Mouse (Mus musculus) CH12.LX (cell line): Measurements from ENCODE around the gene Helb. TPM values are rescaled to one million over a fixed set of nuclear protein-coding genes. Genes with fewer than 3 reads are reported as not detected.

ENCODE experiments used
- DNase-seq: peaks from one replicate; pipeline ENCODE4 v3.0.0-alpha.2; 2013; ENCODE audit errors: extremely low read depth
- H3K27ac ChIP-seq: 2 replicates; pipeline ENCODE4 v1.5.1; 2012; ENCODE audit warnings: low read depth, mild to moderate bottlenecking, control low read depth, moderate library complexity; ENCODE audit not compliant: insufficient read depth
- H3K27me3 ChIP-seq: replicated peaks from 2 replicates; pipeline ENCODE3; 2012; ENCODE audit warnings: inconsistent platforms
- H3K36me3 ChIP-seq, 2 experiments: replicated peaks in 1 of 2; 2 replicates each; pipeline versions ENCODE3 to v1.6.1; 2012; ENCODE audit warnings: inconsistent platforms in 1 of 2, low read length in 1 of 2, mild to moderate bottlenecking in 1 of 2, mixed read lengths in 1 of 2, moderate library complexity in 1 of 2; ENCODE audit not compliant: control insufficient read depth in 1 of 2, insufficient read depth in 1 of 2
- H3K4me1 ChIP-seq, 2 experiments: 2 replicates each; pipeline ENCODE4 v1.6.1; 2012; ENCODE audit warnings: inconsistent platforms in 1 of 2, moderate library complexity in 1 of 2; ENCODE audit not compliant: insufficient read depth in 2 of 2, control insufficient read depth in 1 of 2
- H3K4me2 ChIP-seq: 2 replicates; pipeline ENCODE4 v1.6.1; 2012; ENCODE audit warnings: low read depth, mild to moderate bottlenecking, control low read depth; ENCODE audit not compliant: poor library complexity, insufficient read depth, severe bottlenecking
- H3K4me3 ChIP-seq, 3 experiments: fragments of 150-350 bp in 1 of 3; sonication (generic) in 1 of 3; replicated peaks in 1 of 3; 2 replicates each; pipeline versions ENCODE3 to v1.5.1; 2011 to 2012; ENCODE audit warnings: low read depth in 2 of 3, low read length in 2 of 3, mild to moderate bottlenecking in 2 of 3, moderate library complexity in 2 of 3, control low read depth in 1 of 3, improper control_type of control experiment in 1 of 3, inconsistent platforms in 1 of 3, mixed read lengths in 1 of 3; ENCODE audit not compliant: poor library complexity in 1 of 3
- H3K79me2 ChIP-seq: replicated peaks from 2 replicates; pipeline ENCODE4 v1.6.1; 2012; ENCODE audit warnings: mild to moderate bottlenecking, moderate library complexity; ENCODE audit not compliant: control insufficient read depth, poor library complexity, insufficient read depth, severe bottlenecking; ENCODE audit errors: extremely low read depth
- H3K9ac ChIP-seq: 2 replicates; pipeline ENCODE4 v1.6.1; 2012; ENCODE audit warnings: low read depth, mild to moderate bottlenecking, control low read depth, moderate library complexity; ENCODE audit not compliant: insufficient read depth
- H3K9me3 ChIP-seq: replicated peaks from 2 replicates; pipeline ENCODE3; 2012; ENCODE audit warnings: low read length, inconsistent platforms, mixed read lengths
- CHD1 ChIP-seq: IDR thresholded peaks from 2 replicates; pipeline ENCODE4 v1.6.1; 2012; ENCODE audit warnings: low read depth, low read length, improper control_type of control experiment, inconsistent platforms
- CTCF ChIP-seq, 2 experiments: IDR thresholded peaks in 1 of 2; conservative IDR thresholded peaks in 1 of 2; 2 replicates each; pipeline ENCODE4 v1.5.1; 2011 to 2012; ENCODE audit warnings: low read depth in 2 of 2, low read length in 2 of 2, improper control_type of control experiment in 1 of 2, inconsistent platforms in 1 of 2, mild to moderate bottlenecking in 1 of 2, moderate library complexity in 1 of 2
- ETS1 ChIP-seq: conservative IDR thresholded peaks from 2 replicates; pipeline ENCODE4 v1.6.1; 2012; ENCODE audit warnings: low read depth, mild to moderate bottlenecking, inconsistent platforms, low read length, improper control_type of control experiment, moderate library complexity
- GABPA ChIP-seq: IDR thresholded peaks from 2 replicates; pipeline ENCODE4 v1.6.1; 2012; ENCODE audit warnings: low read depth, low read length, improper control_type of control experiment, inconsistent platforms; ENCODE audit not compliant: insufficient replicate concordance
- JUN ChIP-seq: IDR thresholded peaks from 2 replicates; pipeline ENCODE4 v1.6.1; 2011; ENCODE audit warnings: low read depth, mild to moderate bottlenecking, low read length, improper control_type of control experiment, moderate library complexity; ENCODE audit not compliant: insufficient read depth
- JUND ChIP-seq: conservative IDR thresholded peaks from 2 replicates; pipeline ENCODE4 v1.6.1; 2011; ENCODE audit warnings: low read depth, low read length, improper control_type of control experiment
- MAX ChIP-seq: IDR thresholded peaks from 2 replicates; pipeline ENCODE4 v1.6.1; 2011; ENCODE audit warnings: low read length, improper control_type of control experiment
- MYC ChIP-seq: IDR thresholded peaks from 2 replicates; pipeline ENCODE4 v1.6.1; 2011; ENCODE audit warnings: low read depth, mild to moderate bottlenecking, improper control_type of control experiment, low read length
- NELFE ChIP-seq: IDR thresholded peaks from 2 replicates; pipeline ENCODE4 v1.6.1; 2011; ENCODE audit warnings: low read depth, low read length, improper control_type of control experiment
- POLR2AphosphoS2 ChIP-seq: IDR thresholded peaks from 2 replicates; pipeline ENCODE4 v1.6.1; 2011; ENCODE audit warnings: low read depth, low read length, improper control_type of control experiment
- RAD21 ChIP-seq: IDR thresholded peaks from 2 replicates; pipeline ENCODE4 v1.6.1; 2011; ENCODE audit warnings: low read depth, mild to moderate bottlenecking, low read length, improper control_type of control experiment, moderate library complexity
- SMC3 ChIP-seq: IDR thresholded peaks from 2 replicates; pipeline ENCODE4 v1.6.1; 2011; ENCODE audit warnings: low read depth, low read length, improper control_type of control experiment
- ZNF384 ChIP-seq: IDR thresholded peaks from 2 replicates; pipeline ENCODE4 v1.6.1; 2012; ENCODE audit warnings: low read depth, low read length, improper control_type of control experiment, inconsistent platforms
- dilution Hi-C: fragments of 300-500 bp; cut with MboI; formaldehyde crosslinking; loops from 2 replicates; pipeline ENCODE4 v1.14.3; 2020; ENCODE audit warnings: low sequenced_read_pairs; ENCODE audit not compliant: extremely low pct_unique_long_range_greater_than_20kb, extremely low pct_ligation_motif_present
- in situ Hi-C: fragments of 300-500 bp; cut with MboI; formaldehyde crosslinking; loops from 3 replicates; pipeline ENCODE4 v1.14.3; 2019; ENCODE audit warnings: low sequenced_read_pairs, low pct_ligation_motif_present, low pct_unique_long_range_greater_than_20kb, mixed read lengths
- polyA plus RNA-seq: library from polyadenylated mRNA; unstranded; fragments of >175 nt; gene quantifications from 2 replicates; pipeline ENCODE4 v1.2.1, GENCODE M21; 2012; ENCODE audit warnings: low read depth; ENCODE audit not compliant: insufficient read length
- total RNA-seq, 2 experiments: library from RNA; depleted of rRNA; stranded (reverse); fragments of 300-350 nt in 1 of 2; fragments of >200 nt in 1 of 2; gene quantifications; 2 replicates each; pipeline ENCODE4 v1.2.3; 2012 to 2014

Gene Helb
- total and polyA plus RNA-seq, 3 experiments: 15.6 to 22.0 (median 16.4) TPM

DNA sequence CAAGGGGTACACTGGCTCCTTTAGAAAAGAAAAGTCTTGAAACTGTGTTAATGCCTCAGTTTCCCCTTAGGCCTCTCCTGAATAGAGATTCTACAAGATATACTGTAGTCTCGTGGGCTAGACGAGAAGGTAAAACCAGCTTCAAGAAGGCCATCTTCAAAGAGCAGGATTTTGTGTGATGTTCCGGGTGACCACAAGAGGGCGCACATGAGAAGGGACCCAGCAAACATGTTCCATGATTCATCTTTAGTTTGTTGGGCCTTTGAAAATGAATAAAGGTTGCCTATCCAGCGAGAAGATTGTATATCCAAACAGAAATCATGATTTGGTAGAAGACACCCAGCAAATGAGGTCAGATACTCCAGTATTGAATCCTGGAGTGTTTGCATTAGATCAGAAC, 48.4 kb downstream of the Helb start:
- H3K27ac ChIP-seq: no peak overlapping the region
- no peaks in the 10 kb centered on the region for H3K27me3 ChIP-seq
- no peaks in the 10 kb centered on the region for H3K79me2 ChIP-seq
- DNase-seq: peak; percentile 65
- peaks cover 3% of the 10 kb centered on the region for H3K9me3 ChIP-seq
- H3K36me3 ChIP-seq: no peaks in the 10 kb centered on the region
- in situ Hi-C loops: no loop called here
- no peak overlapping the region for H3K4me3 ChIP-seq
- TF ChIP-seq CTCF (conservative IDR thresholded peaks at IDR 0.05 in 1 of 2, IDR thresholded peaks at IDR 0.05 in 1 of 2; ENCODE audit: low read depth in 2 of 2, low read length in 2 of 2): peak; percentile 79 to 90
- no peak for TF ChIP-seq JUN
- peak; percentile 80 for TF ChIP-seq SMC3
- TF ChIP-seq RAD21: peak; percentile 61
- TF ChIP-seq MYC: no peak
- TF ChIP-seq JUND: no peak
- no peak for TF ChIP-seq CHD1
- no peak for TF ChIP-seq MAX
- TF ChIP-seq, all 38 proteins: peak for 3
- Histone ChIP-seq H3K4me1 (peaks cover 10 to 28% of the 10 kb centered on the region in 2 experiments), H3K4me2 (no peak overlapping the region), H3K9ac (no peak overlapping the region)
- dilution Hi-C loops: no loop called here

DNA sequence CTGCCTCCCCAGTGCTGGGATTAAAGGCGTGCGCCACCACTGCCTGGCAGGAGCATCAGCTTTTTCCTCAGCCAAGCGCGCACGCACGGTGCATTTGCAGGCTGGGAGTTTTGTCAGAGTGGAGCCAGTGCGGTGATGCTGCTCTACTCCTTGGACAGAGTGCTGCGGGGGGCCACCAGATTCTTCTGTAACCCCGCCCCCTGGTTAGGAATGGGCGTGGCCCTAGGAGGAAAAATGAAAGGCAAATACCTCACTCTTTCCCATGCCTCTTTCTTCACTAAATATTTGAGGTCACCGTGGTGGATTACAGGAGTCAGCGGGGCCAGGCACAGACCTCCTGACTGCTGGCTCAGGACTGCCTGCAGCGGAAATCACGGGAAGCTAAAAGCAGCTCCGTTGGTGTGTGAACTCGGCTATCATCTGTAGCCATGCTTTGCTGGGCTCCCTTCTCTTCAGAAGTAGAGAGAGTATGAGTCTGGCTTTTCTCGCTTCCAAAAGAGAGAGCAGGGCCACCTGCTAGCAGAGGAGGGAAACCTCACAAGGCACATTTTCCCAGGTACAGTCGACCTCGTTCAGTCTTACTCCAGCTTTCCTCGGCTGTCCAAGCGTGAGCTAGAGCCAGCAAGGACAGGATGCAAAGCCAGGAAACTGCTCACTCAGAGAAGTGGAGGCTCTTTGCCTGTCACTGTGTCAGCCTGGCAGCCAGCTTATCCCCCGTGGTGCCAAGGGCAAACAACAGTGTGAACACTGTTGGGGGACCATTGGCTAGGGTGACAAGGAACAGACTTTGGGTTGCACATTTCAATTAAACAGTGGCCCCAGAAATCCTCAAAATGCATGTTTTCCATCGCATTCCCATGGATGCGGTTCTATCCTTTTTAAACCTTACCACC, 51.3 kb downstream of the Helb start:
- H3K4me1 ChIP-seq: peaks cover 5 to 22% of the 10 kb centered on the region in 2 experiments
- H3K9ac ChIP-seq: no peak overlapping the region
- peak overlapping the region; percentile 6; the same call in 1 of the 2 replicates for H3K4me2 ChIP-seq
- no peak overlapping the region for H3K27ac ChIP-seq
- H3K4me3 ChIP-seq: peak overlapping the region; percentile 7 to 16 (median 11)
- H3K27me3 ChIP-seq: no peaks in the 10 kb centered on the region
- in situ Hi-C loops: no loop called here
- H3K9me3 ChIP-seq: no peaks in the 10 kb centered on the region
- H3K79me2 ChIP-seq: no peaks in the 10 kb centered on the region
- peak; percentile 19 for DNase-seq
- TF ChIP-seq NELFE: 0 out of 2 replicates have a peak, but pooled peaks have one; percentile 27
- TF ChIP-seq ETS1: no peak
- TF ChIP-seq GABPA: no peak
- H3K36me3 ChIP-seq: no peaks in the 10 kb centered on the region
- dilution Hi-C loops: no loop called here

DNA sequence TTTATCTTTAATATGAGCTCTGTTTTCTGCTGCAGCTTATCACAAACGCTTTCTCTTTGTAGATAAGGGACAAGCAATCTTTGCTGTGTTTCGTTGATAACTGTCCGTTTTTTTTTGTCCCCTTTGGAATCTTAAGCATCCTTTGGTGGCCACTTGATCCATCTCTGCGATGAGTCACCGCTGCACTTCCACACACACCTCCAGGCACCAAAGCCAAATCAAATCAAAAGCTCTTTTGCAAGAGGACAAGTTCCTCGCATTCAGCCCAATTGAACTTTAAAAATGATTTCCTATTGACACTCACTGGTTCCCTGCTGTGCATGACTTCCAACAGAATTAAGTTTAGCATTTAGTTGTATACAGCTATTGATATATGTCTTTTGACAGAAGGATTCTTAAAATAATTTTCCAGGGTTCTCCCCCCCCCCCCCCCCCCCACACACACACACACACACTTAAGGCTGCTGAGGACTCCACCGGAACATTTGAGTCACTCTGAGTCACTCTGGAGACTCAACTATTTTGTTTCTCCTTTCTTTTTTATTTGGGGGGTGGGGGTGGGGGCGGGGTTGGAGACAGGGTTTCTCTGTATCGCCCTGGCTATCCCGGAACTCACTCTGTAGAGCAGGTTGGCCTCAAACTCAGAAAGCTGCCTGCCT, 52.1 kb downstream of the Helb start:
- H3K9me3 ChIP-seq: no peaks in the 10 kb centered on the region

More for the DNA sequence above, 52.1 kb downstream of the Helb start:
- dilution Hi-C loops: no loop called here
- no peak overlapping the region for H3K9ac ChIP-seq
- H3K4me2 ChIP-seq: 0 out of 2 replicates have a peak overlapping the region, but pooled peaks have one; percentile 6
- no peak overlapping the region for H3K27ac ChIP-seq
- no peak for TF ChIP-seq POLR2AphosphoS2
- TF ChIP-seq ZNF384: no peak
- TF ChIP-seq JUN: peak; percentile 20; the same call in 1 of the 2 replicates
- no peaks in the 10 kb centered on the region for H3K79me2 ChIP-seq
- DNase-seq: peak; percentile 62
- in situ Hi-C loops: no loop called here
- H3K27me3 ChIP-seq: no peaks in the 10 kb centered on the region
- H3K36me3 ChIP-seq: no peaks in the 10 kb centered on the region
- H3K4me3 ChIP-seq: peak overlapping the region in 1 of 3 experiments; percentile 7
- peaks cover 3 to 14% of the 10 kb centered on the region in 2 experiments for H3K4me1 ChIP-seq
